Mouse (Mus musculus) brown adipose tissue, adult 24 weeks (tissue): ENCODE results near the gene Mrpl50. TPM values are rescaled to one million over a fixed set of nuclear protein-coding genes. Genes with fewer than 3 reads are reported as not detected.
A peak's percentile ranks its signal among the peaks of the same experiment; 100 is the strongest.

Source experiments
- H3K27ac ChIP-seq: fragments of 200-500 bp; replicated peaks from 2 replicates; pipeline ENCODE4 v1.5.1; 2012; ENCODE audit warnings: low read depth, mild to moderate bottlenecking, low read length
- H3K4me1 ChIP-seq: fragments of 200-500 bp; 2 replicates; pipeline ENCODE4 v1.6.1; 2012; ENCODE audit warnings: low read length, mixed read lengths; ENCODE audit not compliant: control insufficient read depth, insufficient read depth, insufficient read length
- H3K4me3 ChIP-seq: fragments of 200-500 bp; 2 replicates; pipeline ENCODE4 v1.5.1; 2012; ENCODE audit warnings: low read depth, mild to moderate bottlenecking, low read length, moderate library complexity; ENCODE audit not compliant: insufficient read depth
- polyA plus RNA-seq: library from polyadenylated mRNA; stranded (reverse); fragments of >200 nt; gene quantifications from 2 replicates; pipeline ENCODE4 v1.2.4, GENCODE M21; 2012; ENCODE audit not compliant: missing spikeins, insufficient read depth, insufficient read length

Mrpl50 gene
- polyA plus RNA-seq = 129 and 144 TPM in 2 replicates

GRCm38 (mm10) chr4:49520572-49521340 lies at the start of gene Mrpl50, which contains the start of gene Zfp189:
Mrpl50 (minus strand) TSS chr4:49521093.
Zfp189 (plus strand) TSS chr4:49521176.
- peaks cover 6% of the 10 kb centered on the region for H3K4me1 ChIP-seq
- peak within 1 kb of the TSS; percentile 85 for H3K4me3 ChIP-seq
- H3K27ac ChIP-seq = peak within 1 kb of the TSS; percentile 78

- H3K4me3 ChIP-seq = no peak overlapping the region
- H3K27ac ChIP-seq = no peak overlapping the region
- H3K4me1 ChIP-seq = no peaks in the 10 kb centered on the region
These were observed 46.7 kb upstream of the Mrpl50 start for GRCm38 (mm10) chr4:49567613-49568012.

DNA sequence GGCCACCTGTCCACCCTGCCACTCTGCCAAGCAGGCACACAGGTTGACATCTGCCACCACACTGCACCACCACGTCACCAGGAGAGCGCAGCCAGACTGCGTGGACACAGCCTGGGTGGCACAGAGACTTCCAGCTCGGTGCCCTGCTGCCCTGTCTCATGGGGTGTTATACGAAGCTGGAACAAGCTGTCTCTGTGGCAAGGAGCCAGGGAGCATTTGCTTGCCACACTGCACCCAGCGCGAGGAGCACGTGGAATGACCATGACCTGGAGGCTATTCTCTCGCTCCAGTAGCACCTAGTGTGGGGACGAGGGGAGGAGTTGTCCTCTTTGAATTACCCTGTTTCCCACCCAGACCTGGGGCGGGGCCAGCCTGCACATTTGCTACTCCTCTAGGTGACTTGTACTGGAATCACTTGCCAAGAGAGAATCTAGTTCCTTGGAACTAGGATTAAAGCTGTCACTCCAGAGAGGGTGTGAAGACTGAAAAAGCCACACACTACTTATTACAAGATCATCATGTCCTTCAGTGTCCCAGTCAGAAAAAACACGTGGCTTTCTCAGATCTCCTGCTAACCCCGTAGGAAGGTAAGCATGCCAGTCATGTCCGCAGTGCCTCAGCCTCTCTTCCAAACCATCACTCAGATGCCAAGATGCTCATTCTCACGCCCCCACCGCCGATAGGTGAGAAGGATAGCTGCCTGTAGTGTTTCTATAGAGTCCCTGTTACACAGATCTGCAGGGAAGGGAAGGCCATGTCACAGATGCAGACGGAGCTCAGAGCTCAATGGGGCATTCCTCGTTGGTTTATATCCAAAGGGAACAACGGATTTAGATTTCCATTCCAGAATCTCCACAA lies 39.3 kb upstream of the Mrpl50 start:
- no peak overlapping the region for H3K27ac ChIP-seq

DNA sequence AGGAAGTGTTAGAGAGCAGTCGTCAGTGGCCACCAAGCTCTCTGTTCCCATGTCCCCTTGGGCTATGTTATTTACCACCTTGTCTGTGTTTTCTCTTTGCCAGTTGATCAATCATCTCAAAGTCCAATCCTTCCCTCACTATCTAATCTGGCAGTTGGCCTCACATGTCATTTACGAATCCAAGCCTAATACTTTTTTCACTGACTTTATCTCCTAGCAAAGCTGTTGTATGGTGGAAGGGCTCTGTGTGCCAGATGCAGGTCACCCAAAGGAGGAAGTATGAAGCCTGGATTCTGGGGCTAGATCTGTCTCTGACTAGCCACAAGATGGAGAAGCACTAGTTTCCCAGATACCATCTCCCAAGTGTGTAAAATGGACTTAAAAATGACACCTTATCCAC lies 37.3 kb upstream of the Mrpl50 start:
- Histone ChIP-seq H3K4me3 (no peak overlapping the region), H3K27ac (no peak overlapping the region), H3K4me1 (no peaks in the 10 kb centered on the region)

More for the DNA sequence above, 39.3 kb upstream of the Mrpl50 start:
- Histone ChIP-seq H3K4me1 (no peaks in the 10 kb centered on the region), H3K4me3 (no peak overlapping the region)

- Histone ChIP-seq H3K4me1 (no peaks in the 10 kb centered on the region), H3K4me3 (no peak overlapping the region), H3K27ac (no peak overlapping the region)
These were observed 36.5 kb upstream of the Mrpl50 start for GRCm38 (mm10) chr4:49557375-49557774.

- Histone ChIP-seq H3K27ac (no peak overlapping the region), H3K4me3 (no peak overlapping the region), H3K4me1 (no peaks in the 10 kb centered on the region)
These were observed 32.5 kb upstream of the Mrpl50 start for GRCm38 (mm10) chr4:49553380-49553779.

- Histone ChIP-seq H3K4me3 (no peak within 1 kb of the TSS), H3K27ac (no peak within 1 kb of the TSS), H3K4me1 (no peaks in the 10 kb centered on the region)
These were observed 28.5 kb upstream of the Mrpl50 start, which contains the start of gene Aldob for GRCm38 (mm10) chr4:49549383-49549782. Aldob (minus strand) TSS chr4:49549546.

GRCm38 (mm10) chr4:49547544-49548219 lies 26.8 kb upstream of the Mrpl50 start:
- no peaks in the 10 kb centered on the region for H3K4me1 ChIP-seq
- no peak overlapping the region for H3K27ac ChIP-seq
- H3K4me3 ChIP-seq = no peak overlapping the region

- Histone ChIP-seq H3K4me3 (no peak overlapping the region), H3K27ac (no peak overlapping the region)
These were observed 26.1 kb upstream of the Mrpl50 start for GRCm38 (mm10) chr4:49546873-49547543.

DNA sequence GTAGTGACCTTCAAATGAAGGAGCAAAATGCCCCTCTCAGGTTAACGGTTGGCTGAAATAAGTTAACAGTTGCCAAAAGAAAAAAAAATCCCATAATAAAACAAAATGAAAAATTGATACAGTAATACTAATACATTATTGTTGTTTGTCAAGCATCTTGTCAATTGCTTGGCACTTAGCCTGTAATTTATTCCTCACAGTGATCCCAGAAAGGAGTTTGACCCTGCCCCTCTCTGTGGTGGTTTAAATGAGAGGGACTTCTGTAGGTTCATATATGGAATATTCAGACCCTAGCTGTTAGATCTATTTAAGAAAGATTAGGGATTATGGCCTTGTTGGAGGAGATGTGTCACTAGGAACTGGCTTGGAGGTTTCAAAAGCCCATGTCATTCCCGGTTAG lies 25.1 kb upstream of the Mrpl50 start:
- Histone ChIP-seq H3K27ac (no peak overlapping the region), H3K4me3 (no peak overlapping the region), H3K4me1 (no peaks in the 10 kb centered on the region)

More at GRCm38 (mm10) chr4:49546873-49547543, 26.1 kb upstream of the Mrpl50 start:
- H3K4me1 ChIP-seq = no peaks in the 10 kb centered on the region

GRCm38 (mm10) chr4:49540966-49541365 lies 20.1 kb upstream of the Mrpl50 start:
- no peaks in the 10 kb centered on the region for H3K4me1 ChIP-seq
- H3K27ac ChIP-seq = no peak overlapping the region
- H3K4me3 ChIP-seq = no peak overlapping the region

DNA sequence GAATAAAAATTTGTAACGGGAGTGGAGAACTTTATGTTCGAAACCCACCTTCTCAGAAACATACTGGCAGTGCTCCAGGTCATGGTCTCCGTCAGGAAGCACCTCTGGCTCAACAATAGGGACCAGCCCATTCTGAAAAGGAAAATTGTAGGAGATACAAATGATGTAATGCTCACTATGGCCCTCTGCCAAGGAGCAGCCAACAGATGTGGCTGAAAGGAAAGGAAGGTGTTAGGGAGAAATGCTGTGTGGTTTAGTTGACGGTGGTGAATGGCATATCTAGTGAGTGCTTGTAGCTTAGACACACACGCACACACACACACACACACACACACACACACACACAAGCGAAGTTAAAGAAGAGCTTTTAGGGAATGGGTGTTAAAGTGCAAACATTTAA lies 18.8 kb upstream of the Mrpl50 start:
- Histone ChIP-seq H3K27ac (no peak overlapping the region), H3K4me3 (no peak overlapping the region), H3K4me1 (no peaks in the 10 kb centered on the region)

DNA sequence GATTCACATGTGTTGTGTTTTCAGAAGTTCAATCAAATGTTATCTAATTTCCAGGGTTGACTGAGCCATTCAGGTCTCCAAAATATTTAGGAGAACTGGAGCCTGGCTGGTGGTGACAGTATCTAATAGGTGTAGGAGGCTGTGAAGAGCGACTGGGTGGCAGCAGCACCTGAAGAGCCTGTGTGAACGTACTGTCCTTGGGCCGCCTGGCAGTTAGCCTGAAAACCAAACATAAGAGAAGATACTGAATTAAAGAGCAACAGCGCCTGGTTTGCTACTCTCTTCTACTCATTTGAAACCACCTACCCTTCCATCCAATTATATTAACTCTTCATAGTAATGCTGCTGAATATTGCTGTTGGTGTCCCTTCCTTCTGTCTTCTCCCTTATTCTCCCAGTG lies 15.8 kb upstream of the Mrpl50 start:
- no peak overlapping the region for H3K27ac ChIP-seq
- H3K4me1 ChIP-seq = no peaks in the 10 kb centered on the region
- no peak overlapping the region for H3K4me3 ChIP-seq

GRCm38 (mm10) chr4:49535675-49536294 lies 14.9 kb upstream of the Mrpl50 start:
- Histone ChIP-seq H3K27ac (no peak overlapping the region), H3K4me1 (no peaks in the 10 kb centered on the region), H3K4me3 (no peak overlapping the region)
